Mouse (Mus musculus): Measurements from ENCODE around the gene Odf4. TPM values are rescaled to one million over a fixed set of nuclear protein-coding genes. Genes with fewer than 3 reads are reported as not detected.

Odf4 gene
- polyA plus RNA-seq, 1 experiment from 2014 or later, result not detected

DNA sequence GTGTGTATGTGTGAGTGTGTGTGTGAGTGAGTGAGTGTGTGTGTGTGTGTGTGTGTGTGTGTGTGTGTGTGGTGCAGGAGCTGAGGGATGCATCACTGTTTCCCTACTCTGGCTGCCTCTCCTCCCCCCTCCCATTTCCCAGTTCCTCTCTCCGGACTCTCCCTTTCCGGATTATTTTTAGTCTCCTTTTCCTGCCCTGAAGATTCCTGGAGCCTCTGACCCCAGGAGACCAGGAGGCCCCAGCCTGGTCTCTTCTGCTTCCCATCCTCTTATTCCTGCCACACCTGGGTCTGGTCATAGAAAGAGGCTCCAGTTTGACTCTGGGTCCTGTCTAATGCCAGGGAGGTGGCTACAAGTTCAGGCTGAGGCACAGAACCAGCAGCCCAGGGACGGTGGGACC lies 29.2 kb upstream of the Odf4 start:
- no peak overlapping the region for H3K27ac ChIP-seq (ENCODE audit: low read depth, low read length)
- H3K4me3 ChIP-seq (ENCODE audit: low read depth, low read length), result no peak overlapping the region
- H3K27me3 ChIP-seq (ENCODE audit: control insufficient read depth, insufficient read depth, low read length), result peaks cover 20% of the 10 kb centered on the region
- DNase-seq (ENCODE audit: low spot score) (no peak), ATAC-seq (ENCODE audit: insufficient read depth, low FRiP score, low TSS enrichment) (no peak)
- H3K36me3 ChIP-seq (ENCODE audit: control insufficient read depth, insufficient read depth, low read length), result no peaks in the 10 kb centered on the region
- H3K4me2 ChIP-seq (ENCODE audit: low read depth), result no peak overlapping the region
- 47% methylated on average over 3 of the region's 3 CpGs for WGBS
- H3K9me3 ChIP-seq (ENCODE audit: control insufficient read depth, low read length), result no peaks in the 10 kb centered on the region
- H3K4me1 ChIP-seq (ENCODE audit: control insufficient read depth, insufficient read depth, low read length), result no peaks in the 10 kb centered on the region
- H3K9ac ChIP-seq (ENCODE audit: low read length), result no peak overlapping the region

DNA sequence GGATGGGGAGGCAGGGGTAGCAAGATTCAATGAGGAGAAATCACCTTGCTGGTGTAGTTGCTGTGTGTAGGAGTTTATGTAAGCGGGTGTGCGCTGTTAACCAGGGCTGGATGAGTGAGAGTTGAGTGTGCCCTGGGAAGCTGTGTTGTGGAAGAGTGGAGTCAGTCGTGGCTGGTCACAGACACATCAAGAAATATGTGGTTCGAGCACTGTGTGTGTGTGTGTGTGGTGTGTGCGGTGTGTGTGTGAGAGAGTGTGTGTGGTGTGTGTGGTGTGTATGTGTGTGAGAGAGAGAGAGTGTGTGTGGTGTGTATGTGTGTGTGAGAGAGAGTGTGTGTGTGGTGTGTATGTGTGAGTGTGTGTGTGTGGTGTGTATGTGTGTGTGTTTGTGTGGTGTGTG lies 28.6 kb upstream of the Odf4 start:
- whole genome bisulfite sequencing, result 65% methylated on average over 5 of the region's 5 CpGs
- Histone ChIP-seq H3K27ac (ENCODE audit: low read depth, low read length) (no peak overlapping the region), H3K4me2 (ENCODE audit: low read depth) (peak overlapping the region; percentile 43)

DNA sequence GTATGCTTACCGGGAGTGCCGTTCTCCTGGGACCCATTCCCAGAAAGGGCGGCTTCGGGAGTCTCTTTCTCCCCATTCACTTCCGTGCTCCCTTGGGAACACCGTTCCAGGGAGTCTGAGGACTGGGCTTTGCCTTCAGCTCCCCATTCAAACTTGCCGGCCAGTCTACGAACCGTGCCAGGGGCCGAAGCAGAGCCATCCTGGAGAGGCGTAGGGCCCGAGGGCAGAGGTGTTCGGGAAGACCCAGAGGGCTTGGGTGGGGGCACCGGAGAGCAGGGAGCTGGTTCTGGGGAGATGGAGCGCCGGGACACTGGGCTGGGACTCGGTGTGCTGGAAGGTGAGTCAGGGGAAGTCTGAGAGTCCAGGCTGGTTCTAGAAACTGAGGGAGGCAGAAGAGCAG lies 27.5 kb upstream of the Odf4 start:
- Histone ChIP-seq H3K27ac (ENCODE audit: low read depth, low read length) (no peak overlapping the region), H3K4me1 (ENCODE audit: control insufficient read depth, insufficient read depth, low read length) (no peaks in the 10 kb centered on the region), H3K9me3 (ENCODE audit: control insufficient read depth, low read length) (no peaks in the 10 kb centered on the region), H3K4me3 (ENCODE audit: low read depth, low read length) (peak overlapping the region; percentile 14), H3K36me3 (ENCODE audit: control insufficient read depth, insufficient read depth, low read length) (no peaks in the 10 kb centered on the region), H3K9ac (ENCODE audit: low read length) (peak overlapping the region; percentile 36), H3K27me3 (ENCODE audit: control insufficient read depth, insufficient read depth, low read length) (peaks cover 20% of the 10 kb centered on the region), H3K4me2 (ENCODE audit: low read depth) (peak overlapping the region; percentile 43)
- no peak for ATAC-seq (ENCODE audit: insufficient read depth, low FRiP score, low TSS enrichment)
- WGBS, result 1% methylated on average over 17 of the region's 17 CpGs
- DNase-seq (ENCODE audit: low spot score), result no peak

More for the DNA sequence above, 28.6 kb upstream of the Odf4 start:
- Histone ChIP-seq H3K36me3 (ENCODE audit: control insufficient read depth, insufficient read depth, low read length) (no peaks in the 10 kb centered on the region), H3K9ac (ENCODE audit: low read length) (no peak overlapping the region), H3K4me3 (ENCODE audit: low read depth, low read length) (no peak overlapping the region; the same call in 1 of the 2 replicates), H3K4me1 (ENCODE audit: control insufficient read depth, insufficient read depth, low read length) (no peaks in the 10 kb centered on the region), H3K27me3 (ENCODE audit: control insufficient read depth, insufficient read depth, low read length) (peaks cover 20% of the 10 kb centered on the region), H3K9me3 (ENCODE audit: control insufficient read depth, low read length) (no peaks in the 10 kb centered on the region)
- DNase-seq (ENCODE audit: low spot score) (no peak), ATAC-seq (ENCODE audit: insufficient read depth, low FRiP score, low TSS enrichment) (no peak)

DNA sequence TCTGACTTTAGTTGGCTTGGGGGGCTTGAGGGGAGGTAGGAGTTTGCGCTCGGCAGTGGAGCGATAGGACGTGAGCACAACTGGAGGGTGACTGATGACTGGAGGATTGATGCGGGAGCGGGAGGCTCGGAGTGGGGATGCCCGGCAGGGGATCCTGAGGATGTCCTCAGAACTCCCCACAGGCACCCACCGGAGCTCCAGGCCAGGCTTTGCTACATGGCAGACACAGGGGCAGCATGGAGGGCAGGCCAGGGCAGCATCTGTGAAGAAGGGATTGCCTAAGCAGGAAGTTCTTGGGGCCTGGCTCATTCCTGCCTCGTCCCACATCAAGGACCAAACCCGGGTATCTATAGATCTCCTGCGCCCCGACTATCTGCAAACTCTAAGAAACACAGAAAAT lies 27.0 kb upstream of the Odf4 start:
- WGBS, result 4% methylated on average over 13 of the region's 13 CpGs
- H3K4me3 ChIP-seq (ENCODE audit: low read depth, low read length), result peak overlapping the region; percentile 14
- H3K36me3 ChIP-seq (ENCODE audit: control insufficient read depth, insufficient read depth, low read length), result no peaks in the 10 kb centered on the region
- DNase-seq (ENCODE audit: low spot score) (no peak), ATAC-seq (ENCODE audit: insufficient read depth, low FRiP score, low TSS enrichment) (no peak)
- no peak overlapping the region; the same call in 1 of the 2 replicates for H3K9ac ChIP-seq (ENCODE audit: low read length)
- H3K9me3 ChIP-seq (ENCODE audit: control insufficient read depth, low read length), result no peaks in the 10 kb centered on the region
- H3K27ac ChIP-seq (ENCODE audit: low read depth, low read length), result no peak overlapping the region
- no peaks in the 10 kb centered on the region for H3K4me1 ChIP-seq (ENCODE audit: control insufficient read depth, insufficient read depth, low read length)
- H3K27me3 ChIP-seq (ENCODE audit: control insufficient read depth, insufficient read depth, low read length), result peaks cover 20% of the 10 kb centered on the region
- peak overlapping the region; percentile 43 for H3K4me2 ChIP-seq (ENCODE audit: low read depth)

DNA sequence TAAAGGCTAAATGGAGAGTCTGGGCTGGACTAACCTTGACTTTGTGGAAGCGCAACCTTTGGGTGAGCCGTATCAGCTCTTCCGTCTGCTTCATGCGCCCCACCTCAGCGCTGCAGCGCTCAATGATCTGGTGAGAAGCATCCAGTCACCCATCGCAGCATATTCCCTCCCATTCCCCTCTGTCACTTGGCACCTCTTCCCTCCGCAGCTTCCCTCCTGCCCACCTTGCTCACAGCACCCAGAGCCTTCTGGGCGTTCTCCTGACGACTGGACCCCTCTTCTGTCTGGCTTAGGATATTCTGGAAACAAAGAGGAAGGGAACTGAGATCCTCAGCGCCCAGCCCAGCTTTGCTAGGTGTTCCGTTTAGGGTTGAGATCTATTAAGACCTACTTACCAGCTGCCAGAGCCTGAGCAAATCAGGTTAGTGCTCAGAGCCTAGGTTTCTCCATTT lies 20.7 kb upstream of the Odf4 start:
- Histone ChIP-seq H3K4me1 (ENCODE audit: control insufficient read depth, insufficient read depth, low read length) (no peaks in the 10 kb centered on the region), H3K4me3 (ENCODE audit: low read depth, low read length) (no peak overlapping the region), H3K9ac (ENCODE audit: low read length) (peak overlapping the region; percentile 26; the same call in 1 of the 2 replicates), H3K4me2 (ENCODE audit: low read depth) (peak overlapping the region; percentile 29), H3K27me3 (ENCODE audit: control insufficient read depth, insufficient read depth, low read length) (peaks cover 11% of the 10 kb centered on the region; the same call in 1 of the 2 replicates), H3K36me3 (ENCODE audit: control insufficient read depth, insufficient read depth, low read length) (no peaks in the 10 kb centered on the region), H3K27ac (ENCODE audit: low read depth, low read length) (no peak overlapping the region), H3K9me3 (ENCODE audit: control insufficient read depth, low read length) (no peaks in the 10 kb centered on the region)
- WGBS, result 4% methylated on average over 12 of the region's 12 CpGs
- no peak for ATAC-seq (ENCODE audit: insufficient read depth, low FRiP score, low TSS enrichment)
- DNase-seq (ENCODE audit: low spot score), result no peak

DNA sequence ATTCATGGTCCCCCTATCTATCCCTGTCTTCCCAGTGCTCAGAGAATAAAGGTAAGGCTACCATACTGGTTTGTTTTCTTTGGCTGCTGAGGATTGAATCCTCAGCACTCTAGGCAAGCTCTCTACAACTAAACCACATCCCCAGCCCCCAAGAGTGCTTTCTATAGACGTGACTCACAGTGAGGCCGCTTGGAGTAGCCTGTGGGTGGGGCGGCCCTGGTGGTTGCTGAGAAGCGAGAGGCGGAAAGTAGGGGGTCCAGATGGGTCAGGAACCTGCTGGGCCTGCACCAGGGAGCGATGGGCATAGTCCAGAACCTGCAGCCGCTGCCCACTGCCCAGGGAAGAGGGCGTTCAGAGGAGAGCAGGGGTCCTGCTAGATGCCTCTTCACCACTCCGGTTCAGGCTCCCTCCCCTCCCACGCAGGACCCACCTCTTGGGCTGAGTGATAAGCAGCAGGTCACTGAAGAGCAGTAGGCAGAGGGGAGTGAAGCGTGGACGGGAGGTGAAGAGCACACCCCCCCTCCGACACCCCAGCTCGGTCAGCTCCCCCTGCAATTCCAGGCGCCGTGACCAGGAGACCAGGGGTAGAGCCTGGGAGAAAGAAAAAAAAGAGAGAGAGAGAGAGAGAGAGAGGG lies 20.0 kb upstream of the Odf4 start:
- 9% methylated on average over 14 of the region's 16 CpGs for WGBS
- peaks cover 11% of the 10 kb centered on the region; the same call in 1 of the 2 replicates for H3K27me3 ChIP-seq (ENCODE audit: control insufficient read depth, insufficient read depth, low read length)
- peak overlapping the region; percentile 29; the same call in 1 of the 2 replicates for H3K4me2 ChIP-seq (ENCODE audit: low read depth)
- no peaks in the 10 kb centered on the region for H3K9me3 ChIP-seq (ENCODE audit: control insufficient read depth, low read length)
- no peak overlapping the region for H3K27ac ChIP-seq (ENCODE audit: low read depth, low read length)
- H3K9ac ChIP-seq (ENCODE audit: low read length), result no peak overlapping the region
- H3K36me3 ChIP-seq (ENCODE audit: control insufficient read depth, insufficient read depth, low read length), result no peaks in the 10 kb centered on the region
- DNase-seq (ENCODE audit: low spot score) (no peak), ATAC-seq (ENCODE audit: insufficient read depth, low FRiP score, low TSS enrichment) (no peak)
- no peaks in the 10 kb centered on the region for H3K4me1 ChIP-seq (ENCODE audit: control insufficient read depth, insufficient read depth, low read length)
- peak overlapping the region; percentile 6; the same call in 1 of the 2 replicates for H3K4me3 ChIP-seq (ENCODE audit: low read depth, low read length)

DNA sequence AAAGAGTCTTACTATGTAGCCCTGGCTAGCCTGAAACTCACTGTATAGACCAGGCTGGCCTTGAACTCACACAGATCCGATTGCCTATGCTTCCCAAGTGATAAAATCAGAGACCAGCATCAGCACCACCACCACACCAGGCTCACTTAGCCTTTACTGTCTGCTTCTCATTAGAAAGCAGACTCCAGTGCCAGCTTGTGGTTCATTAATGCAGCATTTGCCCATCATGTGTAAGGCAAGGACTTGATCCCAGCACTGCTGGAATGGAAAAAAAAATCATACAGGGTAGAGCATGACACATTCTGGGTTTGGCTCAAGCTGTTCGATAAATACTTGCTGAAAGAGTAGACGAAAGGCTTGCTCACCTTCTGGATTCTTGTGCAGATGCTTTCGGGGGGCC lies 19.1 kb upstream of the Odf4 start:
- Histone ChIP-seq H3K36me3 (ENCODE audit: control insufficient read depth, insufficient read depth, low read length) (no peaks in the 10 kb centered on the region), H3K4me3 (ENCODE audit: low read depth, low read length) (no peak overlapping the region), H3K27me3 (ENCODE audit: control insufficient read depth, insufficient read depth, low read length) (peaks cover 8% of the 10 kb centered on the region; the same call in 1 of the 2 replicates), H3K27ac (ENCODE audit: low read depth, low read length) (no peak overlapping the region), H3K4me2 (ENCODE audit: low read depth) (no peak overlapping the region), H3K4me1 (ENCODE audit: control insufficient read depth, insufficient read depth, low read length) (no peaks in the 10 kb centered on the region), H3K9ac (ENCODE audit: low read length) (no peak overlapping the region), H3K9me3 (ENCODE audit: control insufficient read depth, low read length) (no peaks in the 10 kb centered on the region)
- no peak for ATAC-seq (ENCODE audit: insufficient read depth, low FRiP score, low TSS enrichment)
- no peak for DNase-seq (ENCODE audit: low spot score)
- WGBS, result 86% methylated on average over 4 of the region's 4 CpGs

DNA sequence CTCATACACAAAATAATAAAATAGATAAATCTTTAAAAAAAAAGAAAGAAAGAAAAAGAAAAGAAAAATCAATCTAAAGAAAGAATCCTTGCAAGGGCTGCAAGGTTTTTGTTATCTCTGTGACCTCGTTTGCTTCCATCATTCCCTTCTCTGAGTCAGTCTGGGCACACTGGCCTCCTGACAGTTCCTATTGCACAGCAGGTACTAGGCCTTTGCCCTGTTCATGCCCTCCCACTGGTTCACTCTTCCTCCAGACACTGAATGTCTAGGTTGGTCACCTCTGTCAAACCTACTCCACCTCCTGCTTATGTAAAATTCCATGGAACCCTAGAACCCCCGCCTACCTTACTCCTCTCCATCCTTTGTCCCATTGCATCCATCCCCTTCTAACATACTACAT lies 18.4 kb upstream of the Odf4 start:
- Histone ChIP-seq H3K4me2 (ENCODE audit: low read depth) (no peak overlapping the region), H3K4me3 (ENCODE audit: low read depth, low read length) (no peak overlapping the region), H3K36me3 (ENCODE audit: control insufficient read depth, insufficient read depth, low read length) (no peaks in the 10 kb centered on the region), H3K9ac (ENCODE audit: low read length) (no peak overlapping the region), H3K4me1 (ENCODE audit: control insufficient read depth, insufficient read depth, low read length) (peaks cover 3% of the 10 kb centered on the region; the same call in 1 of the 2 replicates), H3K27me3 (ENCODE audit: control insufficient read depth, insufficient read depth, low read length) (peaks cover 8% of the 10 kb centered on the region; the same call in 1 of the 2 replicates), H3K27ac (ENCODE audit: low read depth, low read length) (no peak overlapping the region), H3K9me3 (ENCODE audit: control insufficient read depth, low read length) (no peaks in the 10 kb centered on the region)
- DNase-seq (ENCODE audit: low spot score) (no peak), ATAC-seq (ENCODE audit: insufficient read depth, low FRiP score, low TSS enrichment) (no peak)
- 75% methylated on average over 2 of the region's 2 CpGs for WGBS

DNA sequence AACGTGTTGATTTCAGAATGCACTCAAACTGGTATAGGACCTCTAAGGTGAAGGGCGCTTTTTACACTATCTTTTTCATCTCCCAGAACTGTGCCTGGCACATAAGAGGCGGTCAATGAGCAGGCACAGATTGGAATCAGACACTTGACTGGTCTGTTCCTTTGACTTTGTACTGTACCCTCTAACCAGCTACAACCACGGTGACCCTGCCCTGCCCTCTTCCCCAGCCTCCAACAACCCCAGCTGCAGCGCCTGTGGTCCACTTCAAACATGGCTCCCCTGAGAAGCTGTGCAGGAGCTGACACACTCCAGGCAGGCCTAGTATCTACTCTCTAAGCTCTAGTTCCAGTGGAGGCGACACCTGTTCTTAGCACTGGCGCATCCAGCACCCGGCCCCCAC lies 15.8 kb upstream of the Odf4 start:
- Histone ChIP-seq H3K4me2 (ENCODE audit: low read depth) (no peak overlapping the region), H3K9me3 (ENCODE audit: control insufficient read depth, low read length) (no peaks in the 10 kb centered on the region), H3K9ac (ENCODE audit: low read length) (no peak overlapping the region), H3K27me3 (ENCODE audit: control insufficient read depth, insufficient read depth, low read length) (peaks cover 6% of the 10 kb centered on the region; the same call in 1 of the 2 replicates), H3K27ac (ENCODE audit: low read depth, low read length) (no peak overlapping the region), H3K36me3 (ENCODE audit: control insufficient read depth, insufficient read depth, low read length) (no peaks in the 10 kb centered on the region), H3K4me1 (ENCODE audit: control insufficient read depth, insufficient read depth, low read length) (peaks cover 4% of the 10 kb centered on the region; the same call in 1 of the 2 replicates), H3K4me3 (ENCODE audit: low read depth, low read length) (no peak overlapping the region)
- 87% methylated on average over 8 of the region's 8 CpGs for WGBS
- ATAC-seq (ENCODE audit: insufficient read depth, low FRiP score, low TSS enrichment) (no peak), DNase-seq (ENCODE audit: low spot score) (no peak)

Data from neural tube, embryonic 11.5 days (tissue).